Mouse (Mus musculus): Measurements from ENCODE around the gene Rapgef3. TPM values are rescaled to one million over a fixed set of nuclear protein-coding genes. Genes with fewer than 3 reads are reported as not detected.

The Rapgef3 gene
- polyA plus RNA-seq, 1 experiment: 2.3 TPM

GRCm38 (mm10) chr15:97727048-97727447, 40.7 kb downstream of the Rapgef3 start:
- peaks cover 16% of the 10 kb centered on the region for H3K4me1 ChIP-seq
- no peak overlapping the region for H3K4me3 ChIP-seq (replicated peaks)
- no peaks in the 10 kb centered on the region for H3K36me3 ChIP-seq (replicated peaks; ENCODE audit: low read length)
- peaks cover 90% of the 10 kb centered on the region for H3K27me3 ChIP-seq (replicated peaks)
- TF ChIP-seq FLI1 (IDR thresholded peaks at IDR 0.05; ENCODE audit: low read length) (no peak), GATA1 (IDR thresholded peaks at IDR 0.05; ENCODE audit: borderline replicate concordance, low read length) (no peak)
- peaks cover 13% of the 10 kb centered on the region for H3K9me3 ChIP-seq

- Histone ChIP-seq H3K27me3 (replicated peaks) (peaks cover 90% of the 10 kb centered on the region), H3K9me3 (peaks cover 13% of the 10 kb centered on the region), H3K36me3 (replicated peaks; ENCODE audit: low read length) (no peaks in the 10 kb centered on the region), H3K4me1 (peaks cover 21% of the 10 kb centered on the region), H3K4me3 (replicated peaks) (no peak overlapping the region)
- TF ChIP-seq FLI1 (IDR thresholded peaks at IDR 0.05; ENCODE audit: low read length): no peak
- TF ChIP-seq GATA1 (IDR thresholded peaks at IDR 0.05; ENCODE audit: borderline replicate concordance, low read length): no peak
Observed at GRCm38 (mm10) chr15:97726310-97726709, 41.5 kb downstream of the Rapgef3 start.

GRCm38 (mm10) chr15:97725198-97725785, 42.5 kb downstream of the Rapgef3 start:
- H3K36me3 ChIP-seq (replicated peaks; ENCODE audit: low read length): no peaks in the 10 kb centered on the region
- H3K4me3 ChIP-seq (replicated peaks): no peak overlapping the region
- peaks cover 13% of the 10 kb centered on the region for H3K9me3 ChIP-seq
- H3K4me1 ChIP-seq: peaks cover 25% of the 10 kb centered on the region
- TF ChIP-seq GATA1 (IDR thresholded peaks at IDR 0.05; ENCODE audit: borderline replicate concordance, low read length): no peak
- TF ChIP-seq FLI1 (IDR thresholded peaks at IDR 0.05; ENCODE audit: low read length): no peak
- peaks cover 87% of the 10 kb centered on the region for H3K27me3 ChIP-seq (replicated peaks)

GRCm38 (mm10) chr15:97724346-97725197, 43.2 kb downstream of the Rapgef3 start:
- Histone ChIP-seq H3K27me3 (replicated peaks) (peaks cover 87% of the 10 kb centered on the region), H3K9me3 (peaks cover 13% of the 10 kb centered on the region), H3K4me3 (replicated peaks) (no peak overlapping the region), H3K36me3 (replicated peaks; ENCODE audit: low read length) (no peaks in the 10 kb centered on the region), H3K4me1 (peaks cover 25% of the 10 kb centered on the region)
- no peak for TF ChIP-seq FLI1 (IDR thresholded peaks at IDR 0.05; ENCODE audit: low read length)
- no peak for TF ChIP-seq GATA1 (IDR thresholded peaks at IDR 0.05; ENCODE audit: borderline replicate concordance, low read length)

- TF ChIP-seq GATA1 (IDR thresholded peaks at IDR 0.05; ENCODE audit: borderline replicate concordance, low read length) (no peak), FLI1 (IDR thresholded peaks at IDR 0.05; ENCODE audit: low read length) (no peak)
- H3K4me3 ChIP-seq (replicated peaks): no peak overlapping the region
- H3K36me3 ChIP-seq (replicated peaks; ENCODE audit: low read length): no peaks in the 10 kb centered on the region
- H3K27me3 ChIP-seq (replicated peaks): peaks cover 87% of the 10 kb centered on the region
- H3K9me3 ChIP-seq: peaks cover 13% of the 10 kb centered on the region
- peaks cover 25% of the 10 kb centered on the region for H3K4me1 ChIP-seq
Observed at GRCm38 (mm10) chr15:97723536-97724345, 44.0 kb downstream of the Rapgef3 start.

- TF ChIP-seq GATA1 (IDR thresholded peaks at IDR 0.05; ENCODE audit: borderline replicate concordance, low read length): no peak
- TF ChIP-seq FLI1 (IDR thresholded peaks at IDR 0.05; ENCODE audit: low read length): no peak
- H3K27me3 ChIP-seq (replicated peaks): peaks cover 76% of the 10 kb centered on the region
- H3K4me1 ChIP-seq: peaks cover 12% of the 10 kb centered on the region
- H3K4me3 ChIP-seq (replicated peaks): peak overlapping the region; percentile 42
- H3K36me3 ChIP-seq (replicated peaks; ENCODE audit: low read length): no peaks in the 10 kb centered on the region
- peaks cover 13% of the 10 kb centered on the region for H3K9me3 ChIP-seq
Observed at GRCm38 (mm10) chr15:97721008-97721701, 46.6 kb downstream of the Rapgef3 start.

- H3K4me1 ChIP-seq: peaks cover 12% of the 10 kb centered on the region
- no peak overlapping the region for H3K4me3 ChIP-seq (replicated peaks)
- H3K27me3 ChIP-seq (replicated peaks): peaks cover 71% of the 10 kb centered on the region
- TF ChIP-seq FLI1 (IDR thresholded peaks at IDR 0.05; ENCODE audit: low read length) (no peak), GATA1 (IDR thresholded peaks at IDR 0.05; ENCODE audit: borderline replicate concordance, low read length) (no peak)
- no peaks in the 10 kb centered on the region for H3K36me3 ChIP-seq (replicated peaks; ENCODE audit: low read length)
- H3K9me3 ChIP-seq: peaks cover 13% of the 10 kb centered on the region
Observed at GRCm38 (mm10) chr15:97720026-97720675, 47.6 kb downstream of the Rapgef3 start.

- Histone ChIP-seq H3K36me3 (replicated peaks; ENCODE audit: low read length) (no peaks in the 10 kb centered on the region), H3K9me3 (peaks cover 13% of the 10 kb centered on the region), H3K4me1 (peaks cover 12% of the 10 kb centered on the region), H3K27me3 (replicated peaks) (peaks cover 65% of the 10 kb centered on the region), H3K4me3 (replicated peaks) (no peak overlapping the region)
- TF ChIP-seq FLI1 (IDR thresholded peaks at IDR 0.05; ENCODE audit: low read length) (no peak), GATA1 (IDR thresholded peaks at IDR 0.05; ENCODE audit: borderline replicate concordance, low read length) (no peak)
Observed at GRCm38 (mm10) chr15:97719494-97719893, 48.3 kb downstream of the Rapgef3 start.
